Mouse (Mus musculus) frontal cortex, adult 2 months (tissue): ENCODE data around the gene Gsdma3. TPM values are rescaled to one million over a fixed set of nuclear protein-coding genes. Genes with fewer than 3 reads are reported as not detected.
"Not testable (repeated sequence)": the region's sequence is repeated elsewhere in the genome, so short reads cannot be mapped to it uniquely, and the experiment has no call there.

Experiments
- DNase-seq, 2 experiments: peaks; one replicate each; pipeline ENCODE4 v3.0.0; 2022; ENCODE audit warnings: low spot score in 1 of 2; ENCODE audit errors: extremely low spot score in 1 of 2
- polyA plus RNA-seq: library from polyadenylated mRNA; depleted of rRNA; stranded (reverse); fragments of >200 nt; gene quantifications from 2 replicates; pipeline ENCODE4 v1.2.3, GENCODE M21; 2012

Gsdma3 gene
- polyA plus RNA-seq, 1 experiment: not detected

DNA sequence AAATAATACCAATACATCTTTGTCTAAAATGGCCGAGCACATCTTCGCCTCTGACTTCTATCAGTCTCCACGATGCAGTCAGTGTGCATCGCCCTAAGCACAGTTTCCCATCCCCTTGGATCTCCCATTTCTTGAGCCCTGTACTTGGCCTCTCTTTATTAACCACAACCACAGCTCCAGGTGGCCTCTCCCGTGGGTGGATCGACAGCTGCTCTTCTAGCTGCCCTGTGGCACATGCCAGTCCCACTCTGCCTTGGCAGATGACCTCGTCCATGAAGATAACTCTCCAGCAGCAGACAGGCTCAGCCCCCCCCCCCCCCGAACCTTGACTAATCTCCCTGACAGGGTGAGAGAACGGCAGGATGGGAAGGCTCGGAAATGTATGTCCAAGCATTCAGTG, 30.7 kb upstream of the Gsdma3 start:
- DNase-seq: no peak

GRCm38 (mm10) chr11:98595955-98596354, 30.2 kb upstream of the Gsdma3 start:
- DNase-seq: no peak

- peak in 1 of 2 experiments; percentile 25 for DNase-seq
These were observed 28.8 kb upstream of the Gsdma3 start for GRCm38 (mm10) chr11:98597363-98597762.

DNA sequence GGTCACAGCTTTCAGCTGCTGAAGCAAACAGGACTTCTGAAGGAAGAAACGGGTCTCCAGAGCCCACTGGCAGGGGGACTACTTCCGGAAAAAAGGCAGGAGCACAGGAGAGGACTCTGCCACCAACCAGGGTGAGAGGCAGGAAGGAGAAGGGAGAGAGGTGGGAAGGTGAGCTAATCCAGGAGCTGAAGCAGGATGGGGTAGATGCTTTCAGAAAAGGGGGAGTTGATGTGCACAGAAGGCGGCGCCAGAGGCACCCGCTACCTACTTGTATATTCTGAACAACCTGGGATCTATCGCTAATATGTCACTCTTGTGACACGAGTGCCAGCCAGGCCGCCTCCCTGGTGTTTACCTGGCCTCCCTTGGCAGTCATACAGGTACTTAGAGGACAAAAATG, 28.2 kb upstream of the Gsdma3 start, which contains the start of gene Lrrc3c:
TSS of gene Lrrc3c (plus strand) at position 301 of the 400 bp plus-strand sequence.
- no peak for DNase-seq

DNA sequence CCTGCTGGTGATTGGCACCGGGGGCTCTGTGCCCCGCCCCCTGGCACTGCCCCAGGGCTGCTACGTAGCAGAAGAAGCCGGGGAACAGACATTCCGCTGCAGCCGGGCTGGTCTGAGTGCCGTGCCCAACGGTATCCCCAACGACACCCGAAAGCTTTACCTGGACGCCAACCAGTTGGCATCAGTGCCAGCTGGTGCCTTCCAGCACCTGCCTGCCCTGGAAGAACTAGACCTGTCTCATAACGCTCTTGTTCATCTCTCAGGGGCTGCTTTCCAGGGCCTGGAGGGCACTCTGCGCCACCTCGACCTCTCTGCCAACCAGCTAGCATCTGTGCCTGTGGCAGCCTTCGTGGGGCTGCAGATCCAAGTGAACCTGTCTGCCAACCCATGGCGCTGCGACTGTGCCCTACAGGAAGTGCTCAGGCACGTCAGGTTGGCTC, 27.3 kb upstream of the Gsdma3 start:
- DNase-seq: no peak

DNA sequence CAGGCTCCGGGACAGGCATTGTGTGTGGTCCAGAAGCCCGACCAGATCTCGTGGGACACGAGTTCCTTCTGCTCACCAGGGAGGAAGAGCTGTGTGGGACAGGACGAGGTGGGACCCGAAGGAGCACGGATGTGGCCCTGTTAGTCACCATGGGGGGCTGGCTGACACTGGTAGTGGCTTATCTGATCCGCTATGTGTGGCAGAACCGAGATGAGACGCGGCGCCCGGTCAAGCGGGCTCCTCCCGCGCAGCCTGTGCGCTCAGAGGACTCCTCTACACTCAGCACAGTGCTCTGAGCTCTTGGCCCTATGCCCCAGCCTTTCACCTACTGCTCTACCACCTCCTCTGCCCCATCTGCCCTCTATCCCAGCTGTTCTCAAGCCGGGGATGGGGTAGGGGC, 26.9 kb upstream of the Gsdma3 start:
- DNase-seq: no peak

DNA sequence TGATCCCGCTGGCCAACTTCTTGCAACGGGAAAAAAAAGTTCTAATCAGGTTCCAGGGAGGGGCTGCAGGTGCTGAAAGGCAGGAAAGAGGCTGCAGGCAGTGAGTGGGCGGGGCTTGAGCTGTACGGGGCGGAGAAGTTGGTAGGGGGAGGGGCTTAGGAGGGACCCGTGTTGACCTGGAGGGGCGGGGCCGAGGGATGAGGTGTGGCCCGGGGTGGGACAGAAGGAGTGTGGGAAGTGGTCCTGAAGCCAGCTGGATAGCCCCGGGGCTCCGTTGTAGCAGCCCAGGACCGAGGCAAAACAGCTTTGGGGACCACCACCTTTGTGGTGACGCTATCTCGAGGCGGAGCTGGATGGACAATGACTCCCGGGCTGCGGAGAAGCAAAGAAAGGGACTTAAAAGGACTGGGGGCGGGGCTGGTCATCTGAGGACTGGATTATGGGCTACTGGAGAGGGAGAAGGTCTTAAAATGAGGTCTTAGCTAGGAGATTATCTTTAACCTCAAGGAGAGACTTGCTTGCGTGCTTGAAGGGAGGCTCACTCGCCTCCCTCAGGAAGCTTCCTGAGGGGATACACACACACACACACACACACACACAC, 24.0 kb upstream of the Gsdma3 start:
- no peak for DNase-seq

DNA sequence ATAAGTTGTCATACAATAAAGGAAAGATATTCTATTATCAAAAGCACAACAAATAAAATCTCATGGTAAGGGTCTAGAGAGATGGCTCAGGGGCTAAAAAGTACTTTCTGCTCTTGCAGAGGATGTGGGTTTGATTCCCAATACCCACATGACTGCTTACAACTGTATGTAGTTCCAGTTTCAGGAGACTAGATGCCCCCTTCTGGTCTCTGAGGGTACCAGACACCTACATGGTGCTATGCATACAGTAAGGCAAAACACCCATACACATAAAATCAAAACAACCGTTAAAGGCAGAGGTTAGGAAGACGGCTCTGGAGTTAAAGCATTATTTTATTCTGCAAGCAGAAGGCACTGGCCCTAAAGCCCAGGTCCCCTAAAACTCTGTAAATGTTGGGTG, 22.2 kb upstream of the Gsdma3 start:
- DNase-seq: no peak

- not testable (repeated sequence) for DNase-seq
These were observed 21.2 kb upstream of the Gsdma3 start for GRCm38 (mm10) chr11:98604911-98605310.

- DNase-seq: peak in 1 of 2 experiments; percentile 63
These were observed 19.4 kb upstream of the Gsdma3 start for GRCm38 (mm10) chr11:98606763-98607162.

- DNase-seq: no peak
These were observed 5.4 kb upstream of the Gsdma3 start for GRCm38 (mm10) chr11:98620791-98621190.

- not testable (repeated sequence) for DNase-seq
These were observed 2.2 kb upstream of the Gsdma3 start for GRCm38 (mm10) chr11:98623981-98624380.

GRCm38 (mm10) chr11:98624381-98624780, 1.8 kb upstream of the Gsdma3 start:
- DNase-seq: not testable (repeated sequence)

DNA sequence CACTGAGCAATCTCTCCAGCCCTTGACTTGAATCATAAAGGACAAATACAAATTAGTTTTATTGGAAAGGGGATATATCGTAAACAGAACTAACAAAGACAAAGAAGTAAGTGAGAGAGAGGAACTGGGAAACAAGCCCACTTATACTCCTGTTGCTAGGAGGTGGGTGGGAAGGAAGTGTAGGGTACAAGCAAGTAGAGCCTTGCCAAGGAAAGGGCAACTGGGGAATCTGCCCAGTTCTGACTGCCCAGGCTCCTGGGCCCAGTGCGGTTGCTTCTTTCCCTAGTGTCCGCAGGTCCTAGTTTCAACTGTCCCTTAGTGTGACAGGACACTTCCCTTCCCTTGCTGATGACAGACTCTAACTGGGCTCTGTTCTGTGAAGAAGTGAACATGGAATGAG, 2.5 kb downstream of the Gsdma3 start:
- no peak for DNase-seq

DNA sequence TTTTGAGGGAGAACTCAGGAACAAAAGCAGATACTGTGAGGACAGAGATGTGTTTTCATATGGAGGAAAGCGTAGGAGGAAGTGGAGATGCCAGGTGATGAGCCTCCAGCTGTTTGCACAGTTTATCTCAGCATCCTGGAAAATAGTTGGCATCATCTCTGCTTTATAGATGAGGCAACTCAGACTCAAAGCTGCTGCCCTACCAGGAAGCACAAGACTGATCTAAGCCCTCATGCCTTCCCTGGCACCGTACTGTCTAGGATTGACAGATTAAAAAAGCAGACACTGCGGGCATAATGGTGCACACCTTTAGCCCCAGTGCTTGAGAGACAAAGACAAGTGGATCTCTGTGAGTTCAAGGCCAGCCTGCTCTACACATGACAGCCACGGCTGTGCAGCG, 4.5 kb downstream of the Gsdma3 start:
- DNase-seq: no peak

DNA sequence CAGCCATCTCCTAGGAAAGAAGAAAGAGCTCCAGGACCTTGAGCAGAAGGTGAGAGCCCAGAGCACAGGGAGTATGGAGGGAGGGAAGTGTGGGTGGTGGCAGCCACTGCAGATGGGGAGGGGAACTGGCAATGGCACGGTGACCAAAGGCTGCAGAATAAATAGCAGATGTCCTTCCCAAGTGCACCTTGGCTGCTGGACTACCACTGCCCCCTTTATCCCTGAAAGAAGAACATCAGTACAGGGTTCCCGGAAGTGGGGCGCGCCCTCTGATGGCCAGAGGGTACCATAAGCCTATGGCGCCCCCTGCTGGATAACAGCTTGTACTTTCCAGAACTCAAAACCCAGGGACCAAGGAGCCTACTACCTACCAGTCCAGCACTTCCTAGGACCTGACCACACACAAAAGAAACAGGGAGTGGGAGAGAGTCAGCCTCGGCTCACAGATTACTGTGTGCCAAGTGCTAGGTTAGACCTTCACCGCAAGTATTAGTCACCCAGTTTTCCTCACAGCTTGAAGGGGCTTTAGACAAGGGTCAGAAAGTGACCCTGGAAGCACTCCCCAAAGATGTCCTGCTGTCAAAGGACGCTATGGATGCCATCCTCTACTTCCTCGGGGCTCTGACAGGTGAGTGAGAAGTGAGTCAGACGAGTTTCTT, 9.3 kb downstream of the Gsdma3 start:
- peak in 1 of 2 experiments; percentile 13 for DNase-seq

DNA sequence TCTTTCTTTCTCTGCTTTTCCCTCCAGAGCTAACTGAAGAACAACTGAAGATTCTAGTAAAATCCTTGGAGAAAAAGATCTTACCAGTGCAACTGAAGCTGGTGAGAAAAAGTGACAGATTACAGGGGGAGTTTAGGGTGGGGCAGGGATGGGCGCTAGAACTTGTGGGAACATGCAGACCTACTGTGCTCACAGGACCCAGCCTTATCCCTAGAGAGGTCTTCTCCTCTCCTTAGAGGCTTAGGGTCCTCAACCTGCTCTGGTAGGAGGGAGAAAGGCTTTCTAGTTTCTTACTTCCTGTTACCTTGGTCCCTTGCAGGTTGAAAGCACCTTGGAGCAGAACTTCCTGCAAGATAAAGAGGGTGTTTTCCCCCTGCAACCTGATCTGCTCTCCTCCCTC, 11.3 kb downstream of the Gsdma3 start:
- no peak for DNase-seq

- no peak for DNase-seq
These were observed 13.9 kb downstream of the Gsdma3 start for GRCm38 (mm10) chr11:98640091-98640490.

- no peak for DNase-seq
These were observed 18.6 kb downstream of the Gsdma3 start for GRCm38 (mm10) chr11:98644757-98645156.

DNA sequence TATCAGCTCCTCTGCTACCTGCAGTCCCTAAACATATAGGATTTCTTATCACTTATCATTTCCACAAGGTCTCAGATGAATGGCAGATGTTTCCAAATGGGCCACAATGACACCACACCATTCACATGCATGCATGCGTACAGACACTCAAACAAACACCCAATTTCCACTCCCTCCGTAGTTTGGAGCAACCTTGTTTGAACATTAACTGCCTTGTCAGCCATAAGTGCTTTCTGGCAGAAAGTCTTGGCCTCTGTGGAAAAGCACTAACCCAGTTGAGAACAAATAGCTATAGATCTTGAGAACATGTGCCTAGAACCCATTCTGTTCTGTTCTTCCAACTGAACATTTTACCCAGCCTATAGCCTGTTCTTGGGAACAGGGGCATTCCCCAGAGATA, 19.8 kb downstream of the Gsdma3 start:
- DNase-seq: no peak

- DNase-seq: no peak
These were observed 20.3 kb downstream of the Gsdma3 start, which contains the start of gene Gsdma2 for GRCm38 (mm10) chr11:98646459-98646858. Gene Gsdma2 (plus strand): TSS chr11:98646759.

DNA sequence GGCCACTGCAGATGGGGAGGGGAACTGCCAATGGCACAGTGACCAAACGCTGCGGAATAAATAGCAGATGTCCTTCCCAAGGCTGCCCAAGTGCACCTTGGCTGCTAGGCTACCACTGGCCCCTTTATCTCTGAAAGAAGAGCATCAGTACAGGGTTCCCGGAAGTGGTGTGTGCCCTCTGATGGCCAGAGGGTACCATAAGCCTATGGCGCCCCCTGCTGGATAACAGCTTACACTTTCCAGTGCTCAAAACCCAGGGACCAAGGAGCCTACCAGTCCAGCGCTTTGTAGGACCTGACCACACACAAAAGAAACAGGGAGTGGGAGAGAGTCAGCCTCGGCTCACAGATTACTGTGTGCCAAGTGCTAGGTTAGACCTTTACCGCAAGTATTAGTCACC, 28.9 kb downstream of the Gsdma3 start:
- peak in 1 of 2 experiments; percentile 49 for DNase-seq
